Mouse (Mus musculus) central nervous system, embryonic 18 days (tissue): ENCODE data around the gene Cldn18. TPM values are rescaled to one million over a fixed set of nuclear protein-coding genes. Genes with fewer than 3 reads are reported as not detected.

Experiments used
- polyA plus RNA-seq: library from polyadenylated mRNA; depleted of rRNA; stranded (reverse); fragments of >200 nt; gene quantifications from 2 replicates; pipeline ENCODE4 v1.2.3, GENCODE M21; 2012; rRNA removed

Gene Cldn18
- polyA plus RNA-seq: not detected in 2 replicates

DNA sequence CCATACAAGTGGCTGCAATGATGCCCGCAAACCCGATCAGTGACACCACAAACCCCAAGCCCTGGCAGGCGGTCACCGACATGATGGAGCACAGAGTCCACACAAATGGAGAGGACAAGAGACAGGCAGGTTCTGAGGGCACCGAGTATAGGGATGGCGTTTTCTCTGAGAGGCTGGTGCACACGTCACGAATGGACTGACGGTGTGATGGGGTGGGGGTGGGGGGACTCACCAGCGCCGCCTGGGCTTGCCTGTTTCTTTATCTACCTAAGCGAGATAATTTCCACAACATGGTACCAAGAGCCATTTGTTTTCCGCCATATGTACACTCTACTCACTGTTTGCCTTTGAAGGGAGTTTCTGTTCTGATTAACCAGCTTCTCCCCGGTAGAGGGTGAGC lies at the start of gene Cldn18:
Gene Cldn18, minus strand, starts transcription at position 134 of the 400 bp plus-strand sequence.

Other genes with a start within 250 kb of the Cldn18 start
- gene Armc8, start 148.4 kb downstream of the Cldn18 start, polyA plus RNA-seq: 64.8 and 68.4 TPM in 2 replicates
- 17.3 and 17.8 TPM in 2 replicates for gene Dbr1, start 141.5 kb downstream of the Cldn18 start, polyA plus RNA-seq
- gene A4gnt, start 104.8 kb downstream of the Cldn18 start, polyA plus RNA-seq: 0.03 and 0.04 TPM in 2 replicates
- 7.5 and 9.3 TPM in 2 replicates for gene Dzip1l, start 87.8 kb downstream of the Cldn18 start, polyA plus RNA-seq
- gene Sox14, start 158.9 kb upstream of the Cldn18 start, polyA plus RNA-seq: 8.5 and 9.4 TPM in 2 replicates